Mouse (Mus musculus) embryo, embryonic 11.5 days (tissue): ENCODE data around the gene Eif5a.
A peak's percentile ranks its signal among the peaks of the same experiment; 100 is the strongest.
"Not testable (repeated sequence)": the region's sequence is repeated elsewhere in the genome, so short reads cannot be mapped to it uniquely, and the experiment has no call there.

Experiments used
- DNase-seq: peaks from one replicate; pipeline ENCODE4 v3.0.0-alpha.2; 2012; ENCODE audit warnings: low read depth, low spot score

The Eif5a gene

DNA sequence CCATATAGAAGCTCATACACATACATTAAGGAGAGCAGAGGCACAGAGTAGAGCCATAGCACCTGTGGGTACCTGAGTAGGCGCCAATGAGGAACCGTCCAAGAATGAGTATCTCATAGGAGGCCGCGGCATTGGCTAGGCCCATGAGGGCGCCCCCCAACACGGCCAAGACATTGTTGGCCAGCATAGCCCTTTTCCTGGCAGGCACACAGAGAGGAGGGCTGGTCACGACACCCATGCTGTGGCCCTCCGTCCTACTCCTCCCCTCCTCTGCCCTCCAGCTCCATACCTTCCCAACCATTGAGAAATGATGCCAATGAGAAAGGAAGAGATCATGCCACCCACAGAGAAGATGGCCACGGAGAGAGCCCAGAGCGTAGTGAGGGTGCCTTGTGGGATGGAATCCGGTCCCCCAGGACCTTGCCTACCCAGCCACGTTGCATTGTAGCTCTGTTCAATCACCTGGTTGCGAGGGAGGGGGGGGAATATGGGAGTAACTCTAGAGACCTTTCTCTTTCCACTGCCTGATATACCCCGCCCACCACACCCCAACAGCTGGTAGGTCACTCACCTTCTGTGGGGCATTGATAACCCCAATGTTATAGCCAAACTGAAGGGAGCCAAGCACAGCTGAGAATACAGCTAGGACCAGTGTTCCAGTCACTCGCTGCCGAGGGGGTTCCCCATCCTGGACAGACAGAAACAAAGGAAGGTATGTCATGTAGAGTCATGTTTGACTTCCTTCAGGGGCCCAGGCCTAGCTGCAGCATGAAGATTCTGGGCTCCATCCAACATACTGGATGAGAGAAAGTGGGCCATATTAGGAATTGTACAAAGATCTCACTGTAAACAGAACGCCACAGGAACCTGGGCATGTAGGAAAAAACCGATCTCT lies 24.5 kb upstream of the Eif5a start:
- DNase-seq = no peak

DNA sequence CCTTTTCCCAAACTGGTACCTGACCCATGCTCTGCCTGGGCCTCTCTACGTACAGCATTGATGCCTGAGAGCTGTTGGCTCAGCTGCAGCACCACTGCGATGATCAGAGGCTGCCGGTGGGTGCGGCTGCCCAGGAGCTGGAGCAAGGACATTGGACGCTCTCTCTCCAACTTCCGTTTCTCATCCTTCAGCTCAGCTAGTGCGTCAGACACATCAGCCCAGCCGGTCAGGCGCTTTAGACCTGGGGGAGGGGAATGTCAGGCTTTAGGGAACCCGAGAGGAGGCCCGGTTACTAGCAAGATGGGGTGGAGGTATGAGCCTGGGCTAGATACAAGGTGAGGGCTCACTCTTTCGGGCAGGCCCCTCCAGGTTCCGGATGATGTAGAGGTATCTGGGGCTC lies 23.5 kb upstream of the Eif5a start:
- DNase-seq = no peak

DNA sequence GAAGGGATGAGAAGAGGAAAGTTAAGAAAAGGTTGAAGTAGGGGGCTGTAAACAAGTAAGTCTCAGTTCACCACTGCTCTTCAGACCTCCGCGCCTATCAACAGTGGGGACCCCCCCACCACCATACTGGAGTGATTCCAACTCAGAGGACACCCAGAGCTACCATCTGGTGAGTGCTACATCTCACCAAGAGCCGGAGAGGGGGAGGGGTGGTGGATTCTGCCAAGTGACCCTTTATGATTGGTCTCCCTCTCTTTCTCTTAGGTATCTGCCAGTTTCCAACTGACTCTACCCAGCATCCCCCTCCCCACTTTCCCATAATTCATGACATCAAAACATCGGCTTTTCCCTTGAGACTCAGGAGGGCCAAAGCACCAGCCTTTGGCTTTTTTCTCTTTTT lies 19.2 kb upstream of the Eif5a start:
- no peak for DNase-seq

DNA sequence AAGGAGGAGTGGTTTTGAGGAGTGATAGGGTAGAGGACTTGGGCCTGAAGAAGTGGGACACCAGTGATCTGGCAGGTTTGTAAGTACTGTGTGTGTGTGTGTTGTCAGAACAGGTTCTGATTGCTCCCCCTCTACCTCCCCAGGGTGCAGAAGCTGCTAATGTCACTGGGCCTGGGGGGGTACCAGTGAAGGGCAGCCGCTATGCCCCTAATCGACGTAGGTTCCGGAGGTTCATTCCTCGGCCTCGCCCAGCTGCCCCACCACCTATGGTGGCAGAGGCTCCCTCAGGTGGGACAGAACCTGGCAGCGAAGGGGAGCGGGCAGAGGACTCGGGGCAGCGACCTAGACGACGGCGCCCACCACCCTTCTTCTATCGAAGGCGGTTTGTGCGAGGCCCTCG lies 18.0 kb upstream of the Eif5a start:
- no peak for DNase-seq

DNA sequence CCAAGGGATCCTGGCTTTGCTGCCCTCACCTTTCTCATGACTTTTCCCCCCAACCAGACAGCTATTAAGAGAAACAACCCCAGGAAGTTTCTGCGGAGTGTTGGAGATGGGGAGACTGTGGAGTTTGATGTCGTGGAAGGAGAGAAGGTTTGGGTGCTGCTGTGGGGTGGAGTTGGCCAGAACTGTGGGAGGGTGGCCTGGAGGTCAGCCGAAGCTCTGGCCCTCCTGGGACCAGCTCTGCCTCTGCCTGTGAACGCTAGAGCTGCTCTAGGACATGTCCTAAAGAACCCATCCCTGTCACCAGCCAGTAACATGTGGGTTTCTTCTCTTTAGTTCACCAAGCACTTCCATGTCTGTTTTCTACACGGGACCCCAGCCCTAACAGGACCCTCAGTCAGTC lies 17.4 kb upstream of the Eif5a start:
- DNase-seq = no peak

DNA sequence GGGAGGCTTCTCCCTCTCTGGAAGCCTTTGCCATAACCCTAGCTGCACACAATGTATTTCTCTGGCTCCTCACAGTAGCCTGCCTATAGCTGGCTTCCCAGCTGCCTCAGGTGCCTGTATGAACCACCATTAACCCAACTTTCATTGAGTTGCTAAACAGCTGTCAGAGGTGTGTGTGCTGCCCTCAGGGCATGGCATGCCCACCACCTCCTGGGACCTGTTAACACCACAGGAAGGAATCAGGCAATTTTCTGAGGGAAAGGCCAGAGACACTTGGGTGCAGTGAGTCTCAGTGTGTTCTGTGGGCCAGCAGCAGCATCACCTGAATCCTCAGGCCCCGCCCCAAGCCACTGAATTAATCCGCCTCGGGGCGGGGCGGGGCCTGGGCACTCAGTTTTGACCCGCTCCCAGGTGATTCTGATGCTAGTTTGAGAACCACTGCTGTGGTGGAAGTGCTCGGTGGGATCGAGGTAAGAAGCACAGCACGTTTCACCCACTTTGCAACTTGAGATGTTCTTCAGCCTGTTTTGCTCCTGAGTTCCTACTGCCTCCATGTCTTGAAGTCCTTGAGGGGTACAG lies 16.7 kb upstream of the Eif5a start:
- no peak for DNase-seq

DNA sequence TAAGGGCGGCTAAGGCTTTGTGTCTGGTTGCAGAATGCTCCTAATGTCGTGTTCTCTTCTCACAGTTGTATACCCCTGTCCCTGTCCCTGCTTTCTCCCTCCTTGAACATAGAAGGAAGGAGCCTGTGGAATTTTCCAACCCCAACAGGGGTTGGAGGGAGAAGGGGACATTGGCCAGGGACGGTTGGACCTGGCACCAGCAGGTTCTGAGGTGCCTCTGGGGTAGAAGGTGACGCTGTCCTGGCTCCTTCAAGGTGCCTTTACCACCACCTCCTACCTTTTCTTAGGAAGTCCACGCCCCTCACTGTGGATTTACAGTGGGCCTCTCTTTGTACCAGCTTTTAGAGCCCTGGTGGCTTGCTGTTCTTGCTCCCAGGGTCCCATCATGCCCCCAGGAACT lies 16.1 kb upstream of the Eif5a start:
- DNase-seq = no peak

DNA sequence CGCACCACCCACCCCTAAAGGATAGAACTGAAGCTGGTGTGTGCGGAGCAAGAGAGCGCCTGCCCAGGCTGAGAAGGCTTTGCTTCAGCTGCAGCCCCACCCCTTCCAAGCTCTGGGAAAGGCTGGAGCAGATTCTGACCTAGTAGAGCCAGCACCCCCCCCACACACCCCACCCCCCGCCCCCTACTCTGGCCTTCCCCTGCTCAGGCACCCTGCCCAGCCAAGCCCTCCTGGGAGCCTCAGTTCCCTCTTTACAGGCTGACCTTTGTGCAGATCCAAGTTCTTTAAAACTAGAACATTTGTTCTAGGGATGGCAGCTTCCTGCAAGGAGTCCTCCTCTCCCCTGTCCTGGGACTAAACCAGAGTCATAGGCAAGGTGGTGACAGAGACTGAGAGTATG lies 15.6 kb upstream of the Eif5a start:
- DNase-seq = no peak

DNA sequence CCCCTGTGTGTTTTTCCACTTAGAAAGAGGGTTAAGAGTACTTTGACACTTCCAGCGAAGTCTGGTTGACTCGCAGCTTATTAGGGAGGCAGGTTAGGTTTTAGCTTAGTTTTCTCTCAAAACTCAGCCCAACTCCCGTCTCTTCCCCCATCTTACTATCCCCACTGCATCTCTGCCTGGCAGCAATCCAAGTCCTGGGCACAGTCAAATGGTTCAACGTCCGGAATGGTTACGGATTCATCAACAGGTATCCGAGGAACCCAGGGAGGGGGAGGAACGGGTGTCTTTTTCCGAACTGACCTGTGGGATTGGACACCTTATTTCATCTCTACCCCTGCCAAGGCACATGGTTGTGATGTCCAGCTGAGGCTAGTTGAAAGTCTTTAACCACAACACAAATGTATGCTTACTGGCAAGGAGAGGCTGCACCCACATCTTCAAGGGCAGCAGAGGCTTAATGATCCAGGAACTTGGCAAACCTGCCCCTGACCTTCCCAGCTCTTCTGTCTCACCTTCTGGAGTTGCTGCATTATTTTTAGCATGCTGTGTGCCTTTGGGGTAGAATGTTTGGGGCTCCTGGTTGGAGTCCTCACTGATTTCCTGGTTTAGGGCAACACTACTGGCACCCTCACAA lies 15.1 kb upstream of the Eif5a start:
- DNase-seq = no peak

DNA sequence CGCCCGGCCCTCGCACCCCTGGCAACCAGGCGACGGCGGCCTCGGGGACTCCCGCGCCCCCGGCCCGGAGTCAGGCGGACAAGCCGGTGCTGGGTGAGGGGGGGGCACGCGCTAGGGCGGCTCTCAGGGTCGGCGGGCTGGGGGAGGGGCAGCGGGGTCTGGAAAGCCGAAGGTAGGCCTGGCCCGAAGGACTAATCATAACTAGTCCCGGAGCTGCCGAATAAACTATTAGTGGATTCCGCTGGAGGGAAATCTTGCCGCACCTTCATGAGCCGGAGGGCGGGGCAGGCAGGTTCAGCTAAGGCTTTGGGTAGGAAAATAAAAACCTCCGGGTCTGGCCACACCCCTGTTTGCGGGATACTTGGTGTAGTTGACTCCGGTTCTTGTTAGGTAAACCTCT lies 14.4 kb upstream of the Eif5a start:
- no peak for DNase-seq

DNA sequence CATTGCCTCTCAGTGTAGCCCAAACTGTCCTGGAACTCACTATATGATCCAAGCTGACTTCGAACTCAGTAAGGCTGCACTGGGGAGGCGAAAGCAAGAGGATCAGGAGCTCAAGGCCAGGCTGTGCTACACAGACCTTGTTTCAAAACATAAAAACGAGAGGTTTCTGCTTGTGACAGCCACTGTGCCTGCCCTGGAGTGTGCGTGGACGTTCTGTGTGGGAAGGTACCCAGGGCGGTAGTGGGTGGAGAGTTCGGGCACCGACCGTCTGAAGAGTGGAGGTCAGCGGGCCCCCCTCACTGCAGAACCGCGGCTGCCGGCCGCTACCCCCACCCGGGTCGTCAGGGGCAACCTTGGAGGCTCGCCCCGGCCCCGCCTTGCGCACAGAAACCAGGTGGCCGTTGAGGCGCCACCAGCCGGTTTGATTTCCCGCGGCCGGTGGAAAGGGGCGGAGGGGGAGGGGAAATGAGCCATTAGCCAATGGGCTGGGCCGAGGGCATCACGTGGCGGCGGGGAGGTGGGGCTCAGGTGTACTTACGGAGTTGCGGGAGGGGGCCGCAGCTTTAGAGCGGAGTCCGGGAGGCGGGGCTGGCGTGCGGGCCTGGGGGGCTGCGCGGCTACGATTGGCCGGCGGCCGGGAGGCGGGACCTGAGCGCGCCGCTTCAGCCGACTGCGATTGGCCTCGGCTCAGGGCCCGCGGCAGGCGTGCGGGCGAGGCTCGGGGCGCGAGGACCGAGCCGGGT lies 13.6 kb upstream of the Eif5a start, which contains the start of gene Ybx2:
Gene Ybx2 (plus strand): TSS at position 660 of the 743 bp plus-strand sequence.
- DNase-seq = peak; percentile 84

DNA sequence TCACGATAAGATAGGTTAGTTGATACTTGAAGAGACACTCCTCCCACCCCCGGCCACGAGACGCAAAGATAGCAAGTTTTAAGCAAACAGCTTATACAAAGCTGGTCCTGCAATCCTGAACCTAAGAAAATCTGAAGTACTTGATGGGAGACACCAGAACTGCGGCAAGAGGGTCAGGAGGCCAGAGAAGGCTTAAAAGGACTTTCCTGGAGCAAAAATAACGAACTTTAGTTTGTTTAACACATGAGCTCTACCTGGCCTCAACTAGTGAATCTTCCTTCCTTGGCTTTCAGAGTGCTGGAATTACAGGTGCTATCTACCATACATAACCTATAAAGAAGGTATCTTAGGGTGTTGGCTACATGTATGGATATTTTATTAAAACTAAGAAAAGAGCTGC lies 12.9 kb upstream of the Eif5a start:
- no peak for DNase-seq

DNA sequence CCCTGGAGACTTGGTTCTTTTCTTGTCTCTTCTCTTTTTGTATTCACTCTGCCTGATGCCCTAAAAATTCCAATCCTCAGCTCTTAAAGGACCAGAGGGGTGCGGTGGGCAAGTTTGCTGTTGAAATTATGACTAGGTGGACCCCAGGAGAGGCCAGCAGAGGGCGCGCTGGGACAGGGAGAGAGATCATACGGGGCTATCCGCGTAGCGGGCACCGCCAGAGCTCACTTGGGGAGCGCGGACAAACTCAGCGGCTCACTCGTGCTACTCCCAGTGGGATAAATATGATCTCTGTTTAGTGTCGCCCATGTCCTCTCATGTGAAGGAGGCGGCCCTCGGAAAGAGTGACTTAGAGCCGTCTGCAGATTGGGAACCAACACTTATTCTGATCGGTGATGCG lies 12.4 kb upstream of the Eif5a start:
- DNase-seq = peak; percentile 89

DNA sequence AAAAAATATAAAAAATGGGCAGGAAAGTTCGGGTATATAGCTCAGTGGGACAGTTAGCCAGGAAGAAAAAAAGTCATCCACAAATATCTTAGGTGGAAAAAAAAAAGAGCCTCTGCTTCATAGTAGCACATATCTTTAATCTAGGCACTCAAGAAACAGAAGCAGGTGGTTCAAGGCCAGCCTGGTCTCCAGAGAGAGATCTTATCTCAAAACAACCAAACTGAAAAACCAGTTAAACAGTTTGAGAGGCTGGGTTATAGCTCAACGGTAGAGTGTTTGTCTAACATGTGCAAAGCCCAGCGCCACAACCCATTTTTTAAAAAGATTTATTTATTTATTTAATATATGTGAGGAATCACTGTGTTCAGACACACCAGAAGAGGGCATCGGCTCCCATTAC lies 11.3 kb upstream of the Eif5a start:
- DNase-seq = no peak

DNA sequence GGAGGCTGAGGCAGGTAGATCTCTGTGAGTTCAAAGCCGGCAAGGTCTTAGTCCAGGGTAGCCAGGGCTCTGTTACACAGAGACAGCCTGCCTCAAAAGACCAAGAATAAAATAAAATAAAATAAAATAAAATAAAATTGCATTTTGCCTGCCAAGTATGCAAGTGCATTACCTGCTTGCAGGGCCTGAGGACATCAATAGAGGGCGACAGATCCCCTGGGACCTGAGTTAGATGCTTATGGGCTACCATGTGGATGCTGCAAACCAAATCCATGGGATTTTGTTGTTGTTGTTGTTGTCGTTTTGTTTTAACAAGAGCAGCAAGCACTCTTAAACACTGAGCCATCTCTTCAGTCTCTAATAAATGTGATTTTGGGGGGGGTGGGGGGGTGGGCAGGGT lies 10.5 kb upstream of the Eif5a start:
- no peak for DNase-seq

DNA sequence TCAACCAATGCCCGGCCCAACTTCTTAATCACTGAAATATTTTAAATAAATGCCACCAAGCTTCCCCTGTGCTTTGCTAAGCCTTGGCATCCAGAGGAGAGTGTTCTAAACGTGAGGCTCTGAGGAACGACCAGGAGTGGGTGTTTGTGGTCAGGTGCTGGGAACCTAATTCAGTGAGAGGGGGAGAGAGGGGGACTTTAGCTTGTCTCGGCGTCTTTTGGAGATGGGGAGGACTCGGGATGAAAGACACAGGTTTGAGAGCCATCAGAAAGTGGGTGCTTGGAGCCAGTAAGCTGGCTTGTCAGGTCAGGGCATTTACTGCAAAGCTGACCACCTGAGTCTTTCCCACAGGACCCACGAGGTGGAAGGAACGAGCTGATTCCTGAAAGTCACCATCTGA lies 10.0 kb upstream of the Eif5a start:
- no peak for DNase-seq

DNA sequence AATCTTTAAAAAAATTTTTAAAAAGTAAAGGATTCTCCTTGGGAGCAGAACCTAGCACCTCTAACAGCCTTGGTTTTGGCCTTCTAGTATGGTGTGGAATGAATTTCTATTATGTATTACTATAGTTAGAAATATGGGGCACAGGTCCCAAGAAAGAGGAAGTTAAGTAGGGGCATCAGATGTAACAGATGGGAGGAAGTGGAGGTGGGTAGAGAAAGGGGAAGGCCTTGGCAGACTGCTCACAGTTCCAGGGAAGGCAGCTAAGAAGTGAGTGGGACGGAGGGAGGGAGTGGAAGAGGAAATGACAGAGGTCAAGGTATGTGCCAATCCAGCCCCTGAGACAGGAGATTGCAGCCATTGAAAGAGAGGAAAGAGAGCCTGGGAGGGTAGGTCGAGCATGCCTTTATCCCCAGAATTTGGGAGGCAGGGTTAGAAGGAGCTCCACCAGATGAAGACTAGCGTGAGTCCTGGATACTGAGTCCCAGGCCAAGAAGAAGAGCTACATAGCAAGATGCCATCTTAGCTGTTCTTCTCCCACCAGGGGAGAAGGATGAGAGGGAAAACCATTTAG lies 9.3 kb upstream of the Eif5a start:
- no peak for DNase-seq

DNA sequence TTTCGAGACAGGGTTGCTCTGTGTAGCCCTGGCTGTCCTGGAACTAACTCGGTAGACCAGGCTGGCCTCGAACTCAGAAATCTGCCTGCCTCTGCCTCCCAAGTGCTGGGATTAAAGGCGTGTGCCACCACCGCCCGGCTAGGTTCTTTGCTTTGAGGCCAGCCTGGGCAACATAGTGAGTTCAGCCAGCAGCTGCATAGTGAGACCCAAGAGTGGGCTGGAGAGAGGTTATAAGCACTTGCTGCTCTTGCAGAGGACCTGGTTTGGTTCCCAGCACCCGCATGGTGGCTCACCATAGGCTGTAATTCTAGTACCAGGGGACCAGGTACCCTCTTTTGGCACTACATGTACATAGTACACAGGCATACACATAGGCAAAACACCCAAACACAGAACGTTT lies 8.4 kb upstream of the Eif5a start:
- DNase-seq = not testable (repeated sequence)

DNA sequence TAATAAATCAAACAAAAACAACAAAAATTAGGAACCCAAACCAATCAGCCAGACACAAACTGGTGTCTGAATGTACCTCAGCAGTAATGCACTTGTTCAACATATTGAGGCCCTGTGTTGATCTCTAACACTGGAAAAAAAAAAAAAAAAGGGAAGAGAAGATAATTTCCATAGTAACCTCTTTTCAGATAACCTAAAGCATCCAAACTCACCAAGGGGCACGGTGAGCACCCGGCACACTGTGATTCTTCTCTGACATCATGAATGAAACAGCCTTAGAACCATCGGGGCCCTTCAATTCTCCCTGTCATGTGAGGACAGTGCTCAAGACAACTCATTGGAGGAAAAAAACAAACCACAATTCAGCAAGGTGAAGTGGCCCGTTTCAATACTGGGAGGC lies 8.0 kb upstream of the Eif5a start:
- no peak for DNase-seq

DNA sequence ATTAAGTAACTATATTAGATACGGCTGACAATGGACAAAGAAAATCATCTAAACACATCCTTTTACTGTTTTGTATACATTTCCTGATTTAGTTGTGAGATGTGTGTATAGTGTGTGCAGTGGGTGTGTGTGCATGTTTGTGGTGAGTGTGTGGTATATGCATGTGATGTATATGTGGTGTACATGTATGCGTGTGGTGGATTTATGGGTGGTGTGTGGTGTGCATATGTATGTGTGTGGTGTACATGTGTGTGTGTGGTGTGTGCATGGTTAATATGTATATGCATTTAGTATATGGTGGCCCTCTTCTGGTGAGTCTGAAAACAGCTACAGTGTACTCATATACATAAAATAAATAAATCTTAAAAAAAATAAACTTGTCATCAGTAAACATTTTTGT lies 5.7 kb upstream of the Eif5a start:
- DNase-seq = no peak

DNA sequence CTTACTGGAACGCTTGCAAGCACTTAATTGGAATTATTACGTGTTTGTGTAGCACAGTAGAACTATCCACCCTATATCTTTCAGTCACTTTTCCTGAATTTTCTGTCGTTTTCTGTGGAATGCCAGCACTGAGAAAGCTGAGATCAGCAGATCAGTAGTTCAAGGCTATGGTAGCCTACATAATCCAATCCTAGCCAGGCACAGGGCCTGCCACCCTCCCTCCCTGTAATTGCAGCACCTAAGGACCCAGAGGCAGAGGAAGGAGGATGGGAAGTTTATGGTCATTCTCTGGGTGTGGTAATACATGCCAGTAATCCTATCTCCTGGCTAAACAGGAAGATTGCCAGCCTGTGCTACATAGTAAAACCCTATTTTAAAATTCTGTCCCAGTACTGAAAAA lies 1.0 kb upstream of the Eif5a start:
- no peak for DNase-seq
